Mouse (Mus musculus) embryonic facial prominence, embryonic 11.5 days (tissue): ENCODE measurements around the gene Efemp2. TPM values are rescaled to one million over a fixed set of nuclear protein-coding genes. Genes with fewer than 3 reads are reported as not detected.
A peak's percentile ranks its signal among the peaks of the same experiment; 100 is the strongest.

ENCODE experiments used
- ATAC-seq: fragments of 200-750 bp; cut with Nextera tagmentation; replicated peaks from 2 replicates; pipeline ENCODE4 v1.8.0; 2017; ENCODE audit warnings: low read depth; ENCODE audit not compliant: insufficient number of reproducible peaks, low FRiP score, low TSS enrichment
- DNase-seq: peaks from one replicate; pipeline ENCODE4 v3.0.0-alpha.2; 2015; ENCODE audit warnings: low spot score
- H3K27ac ChIP-seq: fragments of 300-500 bp; sonication (generic); replicated peaks from 2 replicates; pipeline ENCODE4 v1.5.1; 2014; ENCODE audit warnings: mild to moderate bottlenecking, low read depth, low read length, control low read depth
- H3K27me3 ChIP-seq: fragments of 300-500 bp; sonication (generic); 2 replicates; pipeline ENCODE4 v1.6.1; 2014; ENCODE audit warnings: mild to moderate bottlenecking, low read length, moderate library complexity, mixed read lengths; ENCODE audit not compliant: control insufficient read depth, insufficient read depth
- H3K36me3 ChIP-seq: fragments of 300-500 bp; sonication (generic); replicated peaks from 2 replicates; pipeline ENCODE4 v1.6.1; 2014; ENCODE audit warnings: low read depth, mild to moderate bottlenecking, low read length, moderate library complexity, mixed read lengths; ENCODE audit not compliant: control insufficient read depth, insufficient read depth
- H3K4me1 ChIP-seq: fragments of 300-500 bp; sonication (generic); 2 replicates; pipeline ENCODE4 v1.6.1; 2014; ENCODE audit warnings: low read length, mixed read lengths; ENCODE audit not compliant: control insufficient read depth, insufficient read depth
- H3K4me2 ChIP-seq: fragments of 300-500 bp; sonication (generic); 2 replicates; pipeline ENCODE4 v1.6.1; 2014; ENCODE audit warnings: low read depth, mild to moderate bottlenecking, control low read depth, low read length, moderate library complexity
- H3K4me3 ChIP-seq: fragments of 300-500 bp; sonication (generic); 2 replicates; pipeline ENCODE4 v1.5.1; 2014; ENCODE audit warnings: low read depth, low read length, control low read depth
- H3K9ac ChIP-seq: fragments of 300-500 bp; sonication (generic); replicated peaks from 2 replicates; pipeline ENCODE4 v1.6.1; 2014; ENCODE audit warnings: mild to moderate bottlenecking, control low read depth, low read length
- H3K9me3 ChIP-seq: fragments of 300-500 bp; sonication (generic); replicated peaks from 2 replicates; pipeline ENCODE4 v1.6.1; 2016; ENCODE audit warnings: mild to moderate bottlenecking, low read length, inconsistent platforms, mixed read lengths; ENCODE audit not compliant: control insufficient read depth
- whole genome bisulfite sequencing: fragments of 180-500 bp; shearing (Covaris S2); extraction: QIAGEN DNeasy Blood & Tissue Kit; methylation state at CpG from one replicate; pipeline ENCODE4 v1.1.7; 2014; 5-methylcytosine and 5-hydroxymethylcytosine counted together
- polyA plus RNA-seq: library from polyadenylated mRNA; unstranded; fragments of >200 nt; fragmentation: Nextera tagmentation; extraction: Ambion mirVana; gene quantifications from 2 replicates; pipeline ENCODE4 v1.2.1, GENCODE M21; 2014

The Efemp2 gene
- polyA plus RNA-seq, 1 experiment from 2014 or later = 80.9 TPM

DNA sequence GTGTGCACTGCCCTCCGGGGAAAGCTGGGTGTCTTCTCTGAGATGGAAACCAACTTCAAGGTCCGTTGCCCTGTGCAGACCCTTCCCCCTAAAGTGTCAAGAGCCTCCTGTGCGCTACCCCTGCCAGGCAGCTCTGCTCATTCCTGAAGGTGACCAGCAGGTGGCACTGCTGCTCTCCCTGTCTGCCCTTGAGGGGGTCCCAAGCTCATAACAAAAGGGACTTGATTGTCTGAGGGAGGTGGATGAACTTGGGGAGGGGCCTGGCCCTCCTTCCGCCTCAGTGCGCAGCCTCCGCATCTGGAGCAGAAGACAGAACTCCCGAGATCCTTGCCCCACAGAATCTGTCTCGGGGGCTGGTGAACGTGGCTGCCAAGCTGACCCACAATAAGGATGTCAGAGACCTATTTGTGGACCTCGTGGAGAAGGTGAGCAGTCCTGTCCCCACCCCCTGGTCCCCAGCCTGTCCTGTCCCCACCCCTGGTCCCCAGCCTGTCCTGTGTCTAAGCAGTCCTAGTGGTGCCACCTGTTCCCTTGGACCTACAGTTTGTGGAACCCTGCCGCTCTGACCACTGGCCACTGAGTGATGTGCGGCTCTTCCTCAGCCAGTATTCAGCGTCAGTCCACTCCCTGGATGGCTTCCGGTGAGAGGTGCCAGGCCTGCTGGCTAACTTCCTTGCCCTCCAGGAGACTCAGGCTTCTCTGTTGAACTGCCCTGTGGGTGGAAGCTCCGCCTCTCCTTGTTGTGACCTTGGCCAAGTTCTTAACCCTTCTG lies 9.8 kb upstream of the Efemp2 start:
- Histone ChIP-seq H3K36me3 (peaks cover 5% of the 10 kb centered on the region), H3K27me3 (no peaks in the 10 kb centered on the region), H3K27ac (no peak overlapping the region), H3K4me1 (no peaks in the 10 kb centered on the region), H3K4me2 (peak overlapping the region; percentile 0; the same call in 1 of the 2 replicates), H3K9me3 (no peaks in the 10 kb centered on the region), H3K4me3 (peak overlapping the region; percentile 12; the same call in 1 of the 2 replicates), H3K9ac (peak overlapping the region; percentile 6; the same call in 1 of the 2 replicates)
- WGBS = 50% methylated on average over 15 of the region's 15 CpGs
- ATAC-seq (peak; percentile 47; the same call in 1 of the 2 replicates), DNase-seq (peak; percentile 88)

DNA sequence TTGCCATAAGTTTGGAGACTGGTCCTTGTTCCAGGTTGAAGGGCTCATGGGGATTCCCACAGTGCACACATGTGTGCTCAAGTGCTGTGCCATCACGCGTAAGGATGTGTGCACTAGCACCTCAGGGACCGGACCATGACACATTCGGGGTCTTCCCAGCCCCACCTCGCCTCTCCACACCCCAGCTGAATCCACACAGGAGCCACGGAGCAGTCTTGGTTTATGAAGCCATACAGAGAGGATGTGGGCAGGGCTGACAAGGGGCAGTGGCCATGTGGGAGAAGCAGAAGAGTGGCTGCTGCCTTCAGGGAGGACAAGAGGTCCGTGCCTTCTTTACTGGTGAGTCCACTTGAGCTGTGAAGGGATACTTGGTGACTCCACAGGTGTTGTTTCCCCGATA lies 8.7 kb upstream of the Efemp2 start:
- H3K27me3 ChIP-seq = no peaks in the 10 kb centered on the region
- DNase-seq = no peak
- no peak overlapping the region for H3K4me3 ChIP-seq
- H3K27ac ChIP-seq = no peak overlapping the region
- no peak overlapping the region for H3K4me2 ChIP-seq
- H3K36me3 ChIP-seq = peaks cover 5% of the 10 kb centered on the region
- WGBS = 92% methylated on average over 8 of the region's 8 CpGs
- H3K9me3 ChIP-seq = no peaks in the 10 kb centered on the region
- no peaks in the 10 kb centered on the region for H3K4me1 ChIP-seq
- no peak for ATAC-seq
- H3K9ac ChIP-seq = no peak overlapping the region

DNA sequence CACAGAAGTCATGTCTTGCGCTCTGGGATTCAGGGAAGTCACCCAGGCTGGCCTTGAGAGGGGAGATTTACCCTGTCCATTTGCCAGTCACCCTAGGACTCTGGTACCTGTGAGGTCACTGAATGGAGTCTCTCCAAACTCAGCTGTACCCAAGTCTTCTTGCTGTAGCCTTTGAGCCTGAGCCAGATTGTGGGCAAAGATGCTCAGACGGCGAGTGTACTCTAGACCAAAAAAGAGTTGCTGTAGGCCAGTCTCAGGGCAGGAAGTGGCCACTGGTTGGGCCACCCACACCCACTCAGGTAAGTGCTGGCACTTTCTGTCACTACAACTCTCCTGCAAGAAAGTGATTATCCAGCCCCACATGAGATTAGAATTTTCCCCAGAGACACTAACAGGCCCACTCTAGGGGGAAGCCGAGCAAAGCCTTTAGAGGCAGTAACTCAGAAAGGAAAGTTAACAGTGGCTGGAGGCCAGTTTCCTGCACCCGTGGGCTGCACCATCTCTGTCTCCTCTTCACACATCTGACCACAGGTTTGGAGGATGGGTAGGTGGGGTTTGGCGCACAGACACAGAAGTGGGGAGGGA lies 6.7 kb upstream of the Efemp2 start:
- ATAC-seq (no peak), DNase-seq (no peak)
- Histone ChIP-seq H3K9me3 (no peaks in the 10 kb centered on the region), H3K27me3 (no peaks in the 10 kb centered on the region), H3K4me2 (no peak overlapping the region), H3K27ac (no peak overlapping the region), H3K36me3 (peaks cover 5% of the 10 kb centered on the region), H3K4me3 (no peak overlapping the region), H3K9ac (no peak overlapping the region), H3K4me1 (no peaks in the 10 kb centered on the region)
- 95% methylated on average over 6 of the region's 6 CpGs for WGBS

DNA sequence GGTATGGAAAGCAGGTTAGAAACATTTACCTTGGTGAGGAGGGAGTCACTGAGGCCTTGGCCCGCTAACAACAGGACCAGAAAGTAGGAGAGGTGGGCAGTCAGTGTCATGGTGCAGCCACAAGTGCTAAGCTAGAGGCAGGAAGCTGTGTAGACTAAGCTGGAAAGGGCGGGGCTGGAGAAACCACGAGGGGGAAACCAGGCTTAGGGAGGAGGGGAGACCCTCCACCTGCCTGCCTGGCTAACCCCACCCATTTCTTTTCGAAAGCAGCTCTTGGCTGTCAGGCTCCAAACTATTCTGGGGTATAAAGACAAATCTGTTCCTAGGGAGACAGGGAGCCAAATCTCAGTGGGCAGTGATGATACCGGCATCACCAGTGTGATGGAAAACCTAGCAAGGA lies 5.4 kb upstream of the Efemp2 start, which contains the start of gene Ctsw:
TSS of gene Ctsw (minus strand) at position 134 of the 400 bp plus-strand sequence.
- Histone ChIP-seq H3K27me3 (no peaks in the 10 kb centered on the region), H3K4me2 (no peak within 1 kb of the TSS), H3K36me3 (peaks cover 5% of the 10 kb centered on the region), H3K4me3 (no peak within 1 kb of the TSS), H3K9me3 (no peaks in the 10 kb centered on the region), H3K4me1 (no peaks in the 10 kb centered on the region), H3K27ac (no peak within 1 kb of the TSS), H3K9ac (no peak within 1 kb of the TSS)
- DNase-seq = no peak
- 63% methylated on average over 5 of the region's 5 CpGs for WGBS
- ATAC-seq = no peak

DNA sequence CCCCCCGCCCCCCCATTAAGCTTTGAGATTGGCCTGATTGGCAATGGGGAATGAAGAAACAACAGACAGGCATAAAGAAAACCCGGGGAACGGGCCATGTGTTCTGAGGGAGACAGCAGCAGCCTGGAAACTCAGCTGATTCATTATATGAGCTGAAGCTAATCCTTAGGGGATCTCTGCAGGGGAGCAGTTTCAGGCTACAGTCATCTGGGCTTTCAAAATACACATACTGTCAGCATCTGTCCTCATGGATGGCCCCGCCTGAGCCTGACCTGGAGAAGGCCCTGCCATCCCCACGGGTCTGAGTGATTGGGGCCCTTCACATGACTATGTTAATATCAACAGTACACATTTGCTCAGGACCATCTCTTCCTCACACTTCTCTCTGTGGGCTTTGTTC lies 1.9 kb upstream of the Efemp2 start:
- H3K27me3 ChIP-seq = no peaks in the 10 kb centered on the region
- 55% methylated on average over 5 of the region's 5 CpGs for WGBS
- no peak overlapping the region for H3K27ac ChIP-seq
- H3K36me3 ChIP-seq = no peaks in the 10 kb centered on the region; the same call in 1 of the 2 replicates
- H3K4me1 ChIP-seq = no peaks in the 10 kb centered on the region
- no peak overlapping the region for H3K4me2 ChIP-seq
- DNase-seq (no peak), ATAC-seq (no peak)
- H3K4me3 ChIP-seq = no peak overlapping the region
- no peaks in the 10 kb centered on the region for H3K9me3 ChIP-seq
- no peak overlapping the region for H3K9ac ChIP-seq

DNA sequence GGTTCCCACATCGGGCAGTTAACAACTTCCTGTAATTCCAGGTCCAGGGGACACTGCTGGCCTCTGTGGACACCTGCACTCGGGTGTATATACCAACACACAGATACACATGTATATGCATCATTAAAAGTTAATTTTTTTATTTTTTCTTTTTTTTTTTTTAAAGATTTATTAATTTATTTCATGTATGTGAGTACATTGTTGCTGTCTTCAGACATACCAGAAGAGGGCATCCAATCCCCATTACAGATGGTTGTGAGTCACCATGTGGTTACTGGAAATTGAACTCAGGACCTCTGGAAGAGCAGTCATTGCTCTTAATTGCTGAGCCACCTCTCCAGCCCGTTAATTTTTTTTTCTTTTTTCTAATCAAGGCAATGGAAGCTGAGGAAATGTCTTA lies 897 bp upstream of the Efemp2 start:
- Histone ChIP-seq H3K4me1 (no peaks in the 10 kb centered on the region), H3K27me3 (no peaks in the 10 kb centered on the region), H3K36me3 (no peaks in the 10 kb centered on the region), H3K9ac (no peak overlapping the region), H3K9me3 (no peaks in the 10 kb centered on the region), H3K4me2 (no peak overlapping the region), H3K4me3 (0 out of 2 replicates have a peak overlapping the region, but pooled peaks have one; percentile 6), H3K27ac (no peak overlapping the region)
- 75% methylated on average over 3 of the region's 3 CpGs for WGBS
- no peak for ATAC-seq
- no peak for DNase-seq

DNA sequence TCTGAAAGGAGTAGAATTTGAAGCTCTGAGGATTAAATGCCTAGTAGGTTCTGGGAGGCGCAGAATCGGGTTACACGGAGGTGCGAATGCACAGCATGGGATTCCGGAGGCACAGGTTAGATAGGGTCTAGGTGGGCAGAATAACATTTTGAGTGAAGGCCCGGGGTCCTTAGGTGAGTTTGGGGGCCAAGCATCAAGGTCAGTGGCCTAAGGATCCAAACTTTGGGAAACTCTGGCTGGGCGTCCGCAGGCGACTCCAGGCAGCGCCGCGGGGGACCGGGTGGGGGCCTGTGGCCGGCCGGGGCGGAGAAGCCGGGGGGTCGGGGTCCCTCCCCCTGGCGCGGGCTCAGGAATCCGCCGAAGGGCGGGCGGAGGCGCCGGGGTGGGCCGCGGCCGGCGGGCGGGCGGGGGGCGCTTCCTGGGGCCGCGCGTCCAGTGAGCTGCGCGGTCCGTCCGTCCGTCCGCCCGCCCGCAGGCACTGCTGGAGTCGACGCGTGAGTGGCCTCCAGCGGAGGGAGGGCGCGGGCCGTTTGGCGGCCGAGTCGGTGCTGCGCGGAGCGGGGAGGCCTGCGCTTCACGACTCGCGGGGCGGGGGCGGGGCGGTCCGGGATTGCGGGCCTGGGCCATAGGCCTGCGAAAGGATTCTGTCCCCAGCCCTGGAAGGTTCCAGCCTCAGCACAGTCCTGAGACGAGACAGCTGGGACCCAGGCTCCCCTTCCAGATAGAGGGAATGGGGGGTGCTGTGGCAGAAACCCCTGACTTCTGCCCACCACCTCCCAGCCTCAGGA lies 721 bp downstream of the Efemp2 start:
- Histone ChIP-seq H3K4me1 (no peaks in the 10 kb centered on the region), H3K36me3 (no peaks in the 10 kb centered on the region), H3K27ac (peak overlapping the region; percentile 82), H3K9me3 (no peaks in the 10 kb centered on the region), H3K4me2 (peak overlapping the region; percentile 79), H3K9ac (peak overlapping the region; percentile 86), H3K4me3 (peak overlapping the region; percentile 67), H3K27me3 (no peaks in the 10 kb centered on the region)
- DNase-seq = peak; percentile 59
- peak; percentile 68 for ATAC-seq
- under 1% methylated on average over 55 of the region's 68 CpGs for WGBS
